Mouse (Mus musculus): ENCODE data around the gene Olfr10. TPM values are rescaled to one million over a fixed set of nuclear protein-coding genes. Genes with fewer than 3 reads are reported as not detected.
"Not testable (repeated sequence)": the region's sequence is repeated elsewhere in the genome, so short reads cannot be mapped to it uniquely, and the experiment has no call there.

Gene Olfr10
- polyA plus RNA-seq, 1 experiment from 2014 or later = not detected

- peaks cover 22% of the 10 kb centered on the region for H3K4me1 ChIP-seq (replicated peaks)
- no peak overlapping the region for H3K9ac ChIP-seq
- 77% methylated on average over 10 of the region's 10 CpGs for WGBS
- H3K27ac ChIP-seq (ENCODE audit: poor library complexity, severe bottlenecking) = peak overlapping the region; percentile 71
- H3K36me3 ChIP-seq = peaks cover 20% of the 10 kb centered on the region
- no peaks in the 10 kb centered on the region for H3K27me3 ChIP-seq (replicated peaks)
- no peak overlapping the region for H3K4me3 ChIP-seq
- ATAC-seq (ENCODE audit: insufficient number of reproducible peaks, low FRiP score) = no peak
- H3K9me3 ChIP-seq (replicated peaks) = no peaks in the 10 kb centered on the region
- H3K4me2 ChIP-seq = no peak overlapping the region
Measured at GRCm38 (mm10) chr11:49267316-49267715, 37.2 kb upstream of the Olfr10 start.

GRCm38 (mm10) chr11:49267970-49268579 lies 36.5 kb upstream of the Olfr10 start:
- Histone ChIP-seq H3K27me3 (replicated peaks) (no peaks in the 10 kb centered on the region), H3K4me1 (replicated peaks) (peaks cover 22% of the 10 kb centered on the region), H3K36me3 (peaks cover 14% of the 10 kb centered on the region; the same call in 1 of the 2 replicates), H3K4me3 (no peak overlapping the region), H3K9ac (no peak overlapping the region), H3K4me2 (0 out of 2 replicates have a peak overlapping the region, but pooled peaks have one; percentile 19), H3K27ac (ENCODE audit: poor library complexity, severe bottlenecking) (peak overlapping the region; percentile 71; the same call in 1 of the 2 replicates), H3K9me3 (replicated peaks) (no peaks in the 10 kb centered on the region)
- ATAC-seq (ENCODE audit: insufficient number of reproducible peaks, low FRiP score) = no peak
- WGBS = 53% methylated on average over 15 of the region's 15 CpGs

- Histone ChIP-seq H3K4me3 (no peak overlapping the region), H3K4me2 (no peak overlapping the region), H3K36me3 (peaks cover 6% of the 10 kb centered on the region; the same call in 1 of the 2 replicates), H3K27me3 (replicated peaks) (no peaks in the 10 kb centered on the region), H3K27ac (ENCODE audit: poor library complexity, severe bottlenecking) (no peak overlapping the region), H3K9me3 (replicated peaks) (no peaks in the 10 kb centered on the region), H3K4me1 (replicated peaks) (peaks cover 22% of the 10 kb centered on the region), H3K9ac (no peak overlapping the region)
- WGBS = 87% methylated on average over 9 of the region's 9 CpGs
- no peak for ATAC-seq (ENCODE audit: insufficient number of reproducible peaks, low FRiP score)
Measured at GRCm38 (mm10) chr11:49269761-49270160, 34.8 kb upstream of the Olfr10 start.

GRCm38 (mm10) chr11:49270368-49270767 lies 34.2 kb upstream of the Olfr10 start:
- H3K4me3 ChIP-seq = no peak overlapping the region
- H3K27ac ChIP-seq (ENCODE audit: poor library complexity, severe bottlenecking) = no peak overlapping the region
- no peak overlapping the region for H3K4me2 ChIP-seq
- no peak for ATAC-seq (ENCODE audit: insufficient number of reproducible peaks, low FRiP score)
- H3K27me3 ChIP-seq (replicated peaks) = no peaks in the 10 kb centered on the region
- peaks cover 22% of the 10 kb centered on the region for H3K4me1 ChIP-seq (replicated peaks)
- H3K9ac ChIP-seq = no peak overlapping the region
- H3K9me3 ChIP-seq (replicated peaks) = no peaks in the 10 kb centered on the region
- no peaks in the 10 kb centered on the region for H3K36me3 ChIP-seq
- WGBS = 79% methylated on average over 4 of the region's 4 CpGs

GRCm38 (mm10) chr11:49271334-49271733 lies 33.2 kb upstream of the Olfr10 start:
- no peak overlapping the region for H3K9ac ChIP-seq
- peaks cover 17% of the 10 kb centered on the region for H3K4me1 ChIP-seq (replicated peaks)
- 32% methylated on average over 7 of the region's 7 CpGs for WGBS
- H3K27me3 ChIP-seq (replicated peaks) = no peaks in the 10 kb centered on the region
- H3K9me3 ChIP-seq (replicated peaks) = no peaks in the 10 kb centered on the region
- no peak overlapping the region for H3K4me2 ChIP-seq
- no peak for ATAC-seq (ENCODE audit: insufficient number of reproducible peaks, low FRiP score)
- H3K27ac ChIP-seq (ENCODE audit: poor library complexity, severe bottlenecking) = no peak overlapping the region
- no peaks in the 10 kb centered on the region for H3K36me3 ChIP-seq
- no peak overlapping the region for H3K4me3 ChIP-seq

GRCm38 (mm10) chr11:49273834-49274519 lies 30.6 kb upstream of the Olfr10 start:
- no peak overlapping the region for H3K4me3 ChIP-seq
- no peak overlapping the region for H3K4me2 ChIP-seq
- H3K27ac ChIP-seq (ENCODE audit: poor library complexity, severe bottlenecking) = no peak overlapping the region
- ATAC-seq (ENCODE audit: insufficient number of reproducible peaks, low FRiP score) = no peak
- H3K9me3 ChIP-seq (replicated peaks) = no peaks in the 10 kb centered on the region
- no peaks in the 10 kb centered on the region for H3K4me1 ChIP-seq (replicated peaks)
- no peak overlapping the region for H3K9ac ChIP-seq
- H3K36me3 ChIP-seq = no peaks in the 10 kb centered on the region
- WGBS = 62% methylated on average over 11 of the region's 11 CpGs
- H3K27me3 ChIP-seq (replicated peaks) = no peaks in the 10 kb centered on the region

GRCm38 (mm10) chr11:49278222-49278621 lies 26.3 kb upstream of the Olfr10 start, which contains the start of gene Olfr1393:
Gene Olfr1393 (plus strand): TSS chr11:49278304.
- Histone ChIP-seq H3K4me2 (no peak within 1 kb of the TSS), H3K4me1 (replicated peaks) (no peaks in the 10 kb centered on the region), H3K9ac (no peak within 1 kb of the TSS), H3K9me3 (replicated peaks) (no peaks in the 10 kb centered on the region), H3K4me3 (no peak within 1 kb of the TSS), H3K27me3 (replicated peaks) (no peaks in the 10 kb centered on the region), H3K36me3 (no peaks in the 10 kb centered on the region), H3K27ac (ENCODE audit: poor library complexity, severe bottlenecking) (no peak within 1 kb of the TSS)
- no peak for ATAC-seq (ENCODE audit: insufficient number of reproducible peaks, low FRiP score)
- WGBS = 58% methylated on average over 3 of the region's 3 CpGs

GRCm38 (mm10) chr11:49284982-49285381 lies 19.6 kb upstream of the Olfr10 start, which contains the start of gene Olfr1392:
Gene Olfr1392 (plus strand): TSS chr11:49285282.
- not testable (repeated sequence) for H3K9ac ChIP-seq; H3K4me3 ChIP-seq; H3K4me1 ChIP-seq (replicated peaks); H3K27me3 ChIP-seq (replicated peaks); H3K27ac ChIP-seq (ENCODE audit: poor library complexity, severe bottlenecking); H3K36me3 ChIP-seq; H3K9me3 ChIP-seq (replicated peaks); H3K4me2 ChIP-seq; ATAC-seq (ENCODE audit: insufficient number of reproducible peaks, low FRiP score)
- 66% methylated on average over 1 of the region's 1 CpGs for WGBS

GRCm38 (mm10) chr11:49287251-49287650 lies 17.3 kb upstream of the Olfr10 start:
- Histone ChIP-seq H3K27ac (ENCODE audit: poor library complexity, severe bottlenecking) (no peak overlapping the region), H3K36me3 (no peaks in the 10 kb centered on the region), H3K4me3 (no peak overlapping the region), H3K4me2 (no peak overlapping the region), H3K27me3 (replicated peaks) (no peaks in the 10 kb centered on the region), H3K9ac (no peak overlapping the region), H3K9me3 (replicated peaks) (no peaks in the 10 kb centered on the region), H3K4me1 (replicated peaks) (no peaks in the 10 kb centered on the region)
- 67% methylated on average over 2 of the region's 2 CpGs for WGBS
- ATAC-seq (ENCODE audit: insufficient number of reproducible peaks, low FRiP score) = no peak

- no peak overlapping the region for H3K9ac ChIP-seq
- 70% methylated on average over 3 of the region's 3 CpGs for WGBS
Measured at GRCm38 (mm10) chr11:49292777-49293176, 11.8 kb upstream of the Olfr10 start.

GRCm38 (mm10) chr11:49308547-49308946 lies 4.0 kb downstream of the Olfr10 start:
- 74% methylated on average over 5 of the region's 5 CpGs for WGBS
- H3K9me3 ChIP-seq (replicated peaks); H3K4me2 ChIP-seq; H3K27ac ChIP-seq (ENCODE audit: poor library complexity, severe bottlenecking); H3K27me3 ChIP-seq (replicated peaks); H3K9ac ChIP-seq; H3K36me3 ChIP-seq; ATAC-seq (ENCODE audit: insufficient number of reproducible peaks, low FRiP score); H3K4me1 ChIP-seq (replicated peaks); H3K4me3 ChIP-seq: not testable (repeated sequence)

More at GRCm38 (mm10) chr11:49292777-49293176, 11.8 kb upstream of the Olfr10 start:
- ATAC-seq (ENCODE audit: insufficient number of reproducible peaks, low FRiP score) = no peak
- no peaks in the 10 kb centered on the region for H3K4me1 ChIP-seq (replicated peaks)
- H3K27me3 ChIP-seq (replicated peaks) = no peaks in the 10 kb centered on the region
- no peak overlapping the region for H3K4me3 ChIP-seq
- H3K9me3 ChIP-seq (replicated peaks) = no peaks in the 10 kb centered on the region
- H3K4me2 ChIP-seq = no peak overlapping the region
- no peaks in the 10 kb centered on the region for H3K36me3 ChIP-seq
- H3K27ac ChIP-seq (ENCODE audit: poor library complexity, severe bottlenecking) = no peak overlapping the region

Data from heart, embryonic 12.5 days (tissue).